Mouse (Mus musculus) kidney, adult 2 months (tissue): Measurements from ENCODE around the gene Appl2.

Source experiments
- CTCF ChIP-seq: fragments of 200-500 bp; conservative IDR thresholded peaks from 2 replicates; pipeline ENCODE4 v1.5.1; 2011; ENCODE audit warnings: low read depth, mild to moderate bottlenecking, control low read depth, low read length, moderate library complexity, mixed read lengths; ENCODE audit not compliant: insufficient read depth, insufficient read length
- POLR2A ChIP-seq: fragments of 200-500 bp; IDR thresholded peaks from one replicate; pipeline ENCODE4 v1.6.1; 2011; ENCODE audit warnings: low read depth, low read length, control low read depth

GRCm38 (mm10) chr10:83629878-83630277 lies 18.7 kb downstream of the Appl2 start:
- TF ChIP-seq CTCF (no peak), POLR2A (no peak)
